Mouse (Mus musculus) small intestine, adult 2 months (tissue): ENCODE results near the gene Atf6b.

Experiments
- CTCF ChIP-seq: fragments of 200-500 bp; IDR thresholded peaks from 2 replicates; pipeline ENCODE4 v1.5.1; 2012; ENCODE audit warnings: low read depth, mild to moderate bottlenecking, control low read depth, inconsistent platforms, low read length, moderate library complexity, mixed read lengths; ENCODE audit not compliant: insufficient replicate concordance, insufficient read length; ENCODE audit errors: extremely low read depth
- POLR2A ChIP-seq: fragments of 200-500 bp; IDR thresholded peaks from 2 replicates; pipeline ENCODE4 v1.6.1; 2012; ENCODE audit warnings: low read depth, mild to moderate bottlenecking, control low read depth, inconsistent platforms, low read length, moderate library complexity

GRCm38 (mm10) chr17:34621006-34621405, 25.9 kb upstream of the Atf6b start:
- TF ChIP-seq POLR2A: no peak
- TF ChIP-seq CTCF: no peak
